Mouse (Mus musculus) MEL (cell line): ENCODE measurements around the gene Plekhb2. TPM values are rescaled to one million over a fixed set of nuclear protein-coding genes. Genes with fewer than 3 reads are reported as not detected.

Experiments
- DNase-seq: peaks from one replicate; pipeline ENCODE4 v3.0.0; 2011; ENCODE audit warnings: low read depth, low spot score
- H3K27ac ChIP-seq: 2 replicates; pipeline ENCODE4 v1.5.1; 2012; ENCODE audit warnings: low read depth, mild to moderate bottlenecking, control low read depth, low read length, moderate library complexity; ENCODE audit not compliant: control insufficient read depth
- H3K27me3 ChIP-seq, 2 experiments: fragments of 150-350 bp in 1 of 2; sonication (generic) in 1 of 2; 2 replicates each; pipeline ENCODE4 v1.6.1; 2012; ENCODE audit warnings: low read length in 2 of 2, mild to moderate bottlenecking in 2 of 2, improper control_type of control experiment in 1 of 2, moderate library complexity in 1 of 2; ENCODE audit not compliant: insufficient read depth in 2 of 2, control insufficient read depth in 1 of 2
- H3K36me3 ChIP-seq, 2 experiments: 2 replicates each; pipeline ENCODE4 v1.6.1; 2012 to 2014; ENCODE audit warnings: low read length in 2 of 2, improper control_type of control experiment in 1 of 2, inconsistent platforms in 1 of 2, mild to moderate bottlenecking in 1 of 2; ENCODE audit not compliant: insufficient read depth in 2 of 2, control insufficient read depth in 1 of 2
- H3K4me1 ChIP-seq, 2 experiments: fragments of 150-350 bp in 1 of 2; sonication (generic) in 1 of 2; 2 replicates each; pipeline ENCODE4 v1.6.1; 2012; ENCODE audit warnings: low read length in 2 of 2, improper control_type of control experiment in 1 of 2, mild to moderate bottlenecking in 1 of 2; ENCODE audit not compliant: insufficient read depth in 2 of 2, control insufficient read depth in 1 of 2
- H3K4me3 ChIP-seq, 2 experiments: fragments of 150-350 bp in 1 of 2; sonication (generic) in 1 of 2; 2 replicates each; pipeline ENCODE4 v1.5.1; 2012; ENCODE audit warnings: low read depth in 2 of 2, low read length in 2 of 2, mild to moderate bottlenecking in 2 of 2, moderate library complexity in 2 of 2, control low read depth in 1 of 2, improper control_type of control experiment in 1 of 2; ENCODE audit not compliant: control insufficient read depth in 1 of 2, insufficient read depth in 1 of 2
- H3K79me2 ChIP-seq: 2 replicates; pipeline ENCODE4 v1.6.1; 2012; ENCODE audit warnings: mild to moderate bottlenecking, low read length, moderate library complexity; ENCODE audit not compliant: control insufficient read depth, poor library complexity, insufficient read depth
- H3K9ac ChIP-seq: 2 replicates; pipeline ENCODE4 v1.6.1; 2012; ENCODE audit warnings: low read depth, mild to moderate bottlenecking, control low read depth, low read length, moderate library complexity; ENCODE audit not compliant: control insufficient read depth, poor library complexity, severe bottlenecking
- H3K9me3 ChIP-seq: fragments of 150-350 bp; sonication (generic); replicated peaks from 2 replicates; pipeline ENCODE4 v1.6.1; 2012; ENCODE audit warnings: mild to moderate bottlenecking, low read length, improper control_type of control experiment, moderate library complexity; ENCODE audit not compliant: insufficient read depth
- CHD2 ChIP-seq: IDR thresholded peaks from 2 replicates; pipeline ENCODE4 v1.6.1; 2011; ENCODE audit warnings: low read length, improper control_type of control experiment
- CTCF ChIP-seq, 3 experiments: IDR thresholded peaks in 2 of 3; conservative IDR thresholded peaks in 1 of 3; 2 replicates each; pipeline ENCODE4 v1.5.1; 2011 to 2012; ENCODE audit warnings: low read length in 3 of 3, low read depth in 2 of 3, mild to moderate bottlenecking in 2 of 3, improper control_type of control experiment in 1 of 3, inconsistent platforms in 1 of 3, mixed read lengths in 1 of 3, moderate library complexity in 1 of 3; ENCODE audit not compliant: control insufficient read depth in 1 of 3, insufficient read depth in 1 of 3, poor library complexity in 1 of 3, severe bottlenecking in 1 of 3
- ELF1 ChIP-seq: IDR thresholded peaks from 2 replicates; pipeline ENCODE4 v1.6.1; 2014; ENCODE audit warnings: low read depth, mild to moderate bottlenecking, inconsistent platforms, low read length, improper control_type of control experiment, moderate library complexity
- EP300 ChIP-seq, 2 experiments: IDR thresholded peaks; 2 replicates each; pipeline ENCODE4 v1.6.1; 2011; ENCODE audit warnings: improper control_type of control experiment in 2 of 2, low read length in 2 of 2, low read depth in 1 of 2, mild to moderate bottlenecking in 1 of 2
- GABPA ChIP-seq: IDR thresholded peaks from 2 replicates; pipeline ENCODE4 v1.6.1; 2012; ENCODE audit warnings: low read depth, mild to moderate bottlenecking, inconsistent platforms, low read length, improper control_type of control experiment, moderate library complexity
- GATA1 ChIP-seq: IDR thresholded peaks from 2 replicates; pipeline ENCODE4 v1.6.1; 2011; ENCODE audit warnings: low read depth, low read length, improper control_type of control experiment
- HCFC1 ChIP-seq: IDR thresholded peaks from 2 replicates; pipeline ENCODE4 v1.6.1; 2012; ENCODE audit warnings: low read depth, mild to moderate bottlenecking, inconsistent platforms, low read length, improper control_type of control experiment, moderate library complexity
- KAT2A ChIP-seq: conservative IDR thresholded peaks from 2 replicates; pipeline ENCODE4 v1.6.1; 2012; ENCODE audit warnings: low read depth, low read length, improper control_type of control experiment, inconsistent platforms
- MAX ChIP-seq: IDR thresholded peaks from 2 replicates; pipeline ENCODE4 v1.6.1; 2011; ENCODE audit warnings: low read length, improper control_type of control experiment
- MAZ ChIP-seq: IDR thresholded peaks from 2 replicates; pipeline ENCODE4 v1.6.1; 2012; ENCODE audit warnings: low read depth, mild to moderate bottlenecking, inconsistent platforms, low read length, improper control_type of control experiment
- MXI1 ChIP-seq: IDR thresholded peaks from 2 replicates; pipeline ENCODE4 v1.6.1; 2011; ENCODE audit warnings: mild to moderate bottlenecking, low read depth, low read length, improper control_type of control experiment
- MYC ChIP-seq: IDR thresholded peaks from 2 replicates; pipeline ENCODE4 v1.6.1; 2011; ENCODE audit warnings: low read depth, mild to moderate bottlenecking, low read length, improper control_type of control experiment, moderate library complexity
- NRF1 ChIP-seq: IDR thresholded peaks from 2 replicates; pipeline ENCODE4 v1.6.1; 2014; ENCODE audit warnings: low read depth, mild to moderate bottlenecking, inconsistent platforms, low read length, improper control_type of control experiment, moderate library complexity; ENCODE audit not compliant: poor library complexity, insufficient read depth, severe bottlenecking
- POLR2A ChIP-seq, 2 experiments: IDR thresholded peaks; 2 replicates each; pipeline ENCODE4 v1.6.1; 2011 to 2012; ENCODE audit warnings: low read length in 2 of 2, mild to moderate bottlenecking in 2 of 2, control low read depth in 1 of 2, improper control_type of control experiment in 1 of 2, low read depth in 1 of 2, moderate library complexity in 1 of 2; ENCODE audit not compliant: control insufficient read depth in 1 of 2, insufficient read depth in 1 of 2, poor library complexity in 1 of 2
- POLR2AphosphoS2 ChIP-seq: IDR thresholded peaks from 2 replicates; pipeline ENCODE4 v1.6.1; 2011; ENCODE audit warnings: low read length, improper control_type of control experiment
- SMC3 ChIP-seq: IDR thresholded peaks from 2 replicates; pipeline ENCODE4 v1.6.1; 2011; ENCODE audit warnings: low read depth, low read length, improper control_type of control experiment
- TAL1 ChIP-seq: IDR thresholded peaks from 2 replicates; pipeline ENCODE4 v1.6.1; 2012; ENCODE audit warnings: mild to moderate bottlenecking, inconsistent platforms, low read length, moderate library complexity, mixed read lengths
- TBP ChIP-seq: IDR thresholded peaks from 2 replicates; pipeline ENCODE4 v1.8.0; 2011; ENCODE audit warnings: low read depth, low read length, improper control_type of control experiment
- TCF12 ChIP-seq: IDR thresholded peaks from 2 replicates; pipeline ENCODE4 v1.6.1; 2014; ENCODE audit warnings: low read depth, mild to moderate bottlenecking, inconsistent platforms, low read length, improper control_type of control experiment, moderate library complexity
- UBTF ChIP-seq: IDR thresholded peaks from 2 replicates; pipeline ENCODE4 v1.6.1; 2012; ENCODE audit warnings: low read depth, mild to moderate bottlenecking, inconsistent platforms, low read length, improper control_type of control experiment, moderate library complexity, borderline replicate concordance; ENCODE audit not compliant: insufficient read depth
- USF2 ChIP-seq, 2 experiments: IDR thresholded peaks; 2 replicates each; pipeline ENCODE4 v1.6.1; 2011 to 2012; ENCODE audit warnings: improper control_type of control experiment in 2 of 2, low read length in 2 of 2, borderline replicate concordance in 1 of 2, inconsistent platforms in 1 of 2, low read depth in 1 of 2, mild to moderate bottlenecking in 1 of 2; ENCODE audit not compliant: insufficient read depth in 1 of 2
- polyA plus RNA-seq, 2 experiments: library from polyadenylated mRNA; stranded (reverse) in 1 of 2; unstranded in 1 of 2; fragments of >175 nt in 1 of 2; fragments of >200 nt in 1 of 2; gene quantifications; 2 replicates each; pipeline versions ENCODE4 v1.2.1 to v1.2.4; 2012; ENCODE audit warnings: low replicate concordance in 2 of 2, low read depth in 1 of 2; ENCODE audit not compliant: insufficient read length in 2 of 2, insufficient read depth in 1 of 2, missing spikeins in 1 of 2
- total RNA-seq: library from RNA; depleted of rRNA; stranded (reverse); fragments of 300-350 nt; gene quantifications from 2 replicates; pipeline ENCODE4 v1.2.3, GENCODE M21; 2012

Plekhb2 gene
- total and polyA plus RNA-seq, 3 experiments = 16.8 to 22.2 TPM; not detected in 1

- Histone ChIP-seq H3K27me3 (no peaks in the 10 kb centered on the region), H3K79me2 (peaks cover 8% of the 10 kb centered on the region), H3K4me1 (no peaks in the 10 kb centered on the region), H3K9ac (no peak overlapping the region), H3K9me3 (no peaks in the 10 kb centered on the region), H3K4me3 (no peak overlapping the region), H3K27ac (no peak overlapping the region), H3K36me3 (peaks cover 0 to 26% of the 10 kb centered on the region in 2 experiments; a peak in 2 of 4 replicates)
- TF ChIP-seq MXI1 (no peak), SMC3 (no peak), TBP (no peak), HCFC1 (no peak), GABPA (no peak), NRF1 (no peak), MYC (no peak), CTCF (IDR thresholded peaks at IDR 0.05 in 2 of 3, conservative IDR thresholded peaks at IDR 0.05 in 1 of 3; ENCODE audit: control insufficient read depth in 1 of 3, insufficient read depth in 1 of 3, low read depth in 2 of 3, low read length in 3 of 3, poor library complexity in 1 of 3, severe bottlenecking in 1 of 3) (no peak), USF2 (IDR thresholded peaks at IDR 0.05; ENCODE audit: borderline replicate concordance in 1 of 2, insufficient read depth in 1 of 2, low read depth in 1 of 2, low read length in 2 of 2) (no peak), CHD2 (no peak)
- no peak for DNase-seq
Measured at GRCm38 (mm10) chr1:34821411-34821810, 28.4 kb upstream of the Plekhb2 start.

- Histone ChIP-seq H3K4me1 (no peaks in the 10 kb centered on the region), H3K27me3 (no peaks in the 10 kb centered on the region), H3K4me3 (no peak overlapping the region), H3K36me3 (peaks cover 0 to 30% of the 10 kb centered on the region in 2 experiments; a peak in 2 of 4 replicates), H3K9me3 (no peaks in the 10 kb centered on the region), H3K27ac (no peak overlapping the region), H3K79me2 (peaks cover 10% of the 10 kb centered on the region), H3K9ac (no peak overlapping the region)
- DNase-seq = no peak
- TF ChIP-seq SMC3 (no peak), EP300 (IDR thresholded peaks at IDR 0.05; ENCODE audit: low read depth in 1 of 2, low read length in 2 of 2) (no peak), POLR2A (IDR thresholded peaks at IDR 0.05; ENCODE audit: control insufficient read depth in 1 of 2, insufficient read depth in 1 of 2, low read depth in 1 of 2, low read length in 2 of 2, poor library complexity in 1 of 2) (no peak), TCF12 (no peak), MAX (no peak), MYC (no peak), ELF1 (no peak), GATA1 (no peak), CHD2 (no peak), MXI1 (no peak), MAZ (no peak), NRF1 (no peak), TAL1 (no peak), HCFC1 (no peak), KAT2A (no peak), POLR2AphosphoS2 (no peak), CTCF (IDR thresholded peaks at IDR 0.05 in 2 of 3, conservative IDR thresholded peaks at IDR 0.05 in 1 of 3; ENCODE audit: control insufficient read depth in 1 of 3, insufficient read depth in 1 of 3, low read depth in 2 of 3, low read length in 3 of 3, poor library complexity in 1 of 3, severe bottlenecking in 1 of 3) (no peak), UBTF (no peak)
Measured at GRCm38 (mm10) chr1:34822003-34822402, 27.8 kb upstream of the Plekhb2 start.
